Mouse (Mus musculus) stomach, embryonic 14.5 days (tissue): Measurements from ENCODE around the gene Strip1. TPM values are rescaled to one million over a fixed set of nuclear protein-coding genes. Genes with fewer than 3 reads are reported as not detected.

ENCODE experiments used
- ATAC-seq: fragments of 200-750 bp; cut with Nextera tagmentation; 2 replicates; pipeline ENCODE4 v1.8.0; 2017; ENCODE audit warnings: low read depth, moderate TSS enrichment; ENCODE audit not compliant: insufficient number of reproducible peaks, insufficient read depth, low FRiP score
- H3K27ac ChIP-seq: fragments of 300-500 bp; sonication (generic); 2 replicates; pipeline ENCODE4 v1.5.1; 2014; ENCODE audit warnings: mild to moderate bottlenecking, low read length, moderate library complexity, mixed read lengths
- H3K27me3 ChIP-seq: fragments of 300-500 bp; sonication (generic); 2 replicates; pipeline ENCODE4 v1.6.1; 2014; ENCODE audit warnings: low read length, control low read depth, mixed read lengths; ENCODE audit not compliant: control insufficient read depth, insufficient read depth
- H3K36me3 ChIP-seq: fragments of 300-500 bp; sonication (generic); 2 replicates; pipeline ENCODE4 v1.6.1; 2014; ENCODE audit warnings: mild to moderate bottlenecking, control low read depth, low read length, moderate library complexity, mixed read lengths; ENCODE audit not compliant: control insufficient read depth, insufficient read depth
- H3K4me1 ChIP-seq: fragments of 300-500 bp; sonication (generic); 2 replicates; pipeline ENCODE4 v1.6.1; 2014; ENCODE audit warnings: low read length, control low read depth, mixed read lengths; ENCODE audit not compliant: control insufficient read depth, insufficient read depth
- H3K4me2 ChIP-seq: fragments of 300-500 bp; sonication (generic); replicated peaks from 2 replicates; pipeline ENCODE4 v1.6.1; 2014; ENCODE audit warnings: low read depth, low read length, control low read depth
- H3K4me3 ChIP-seq: fragments of 300-500 bp; sonication (generic); 2 replicates; pipeline ENCODE4 v1.5.1; 2014; ENCODE audit warnings: low read depth, low read length, control low read depth
- H3K9ac ChIP-seq: fragments of 300-500 bp; sonication (generic); replicated peaks from 2 replicates; pipeline ENCODE4 v1.6.1; 2014; ENCODE audit warnings: low read depth, mild to moderate bottlenecking, control low read depth, low read length, moderate library complexity, mixed read lengths
- H3K9me3 ChIP-seq: fragments of 300-500 bp; sonication (generic); 2 replicates; pipeline ENCODE4 v1.6.1; 2016; ENCODE audit warnings: low read depth, low read length, control low read depth; ENCODE audit not compliant: control insufficient read depth
- WGBS: fragments of 180-500 bp; shearing (Covaris S2); extraction: QIAGEN DNeasy Blood & Tissue Kit; methylation state at CpG from one replicate; pipeline ENCODE4 v1.1.7; 2014; 5-methylcytosine and 5-hydroxymethylcytosine counted together
- polyA plus RNA-seq: library from polyadenylated mRNA; unstranded; fragments of >200 nt; fragmentation: Nextera tagmentation; extraction: Ambion mirVana; gene quantifications from 2 replicates; pipeline ENCODE4 v1.2.1, GENCODE M21; 2014

Gene Strip1
- polyA plus RNA-seq, result 50.2 TPM in 2 replicates

- Histone ChIP-seq H3K9me3 (no peaks in the 10 kb centered on the region), H3K36me3 (peaks cover 13% of the 10 kb centered on the region), H3K27me3 (no peaks in the 10 kb centered on the region), H3K4me2 (peak within 1 kb of the TSS; percentile 68), H3K9ac (peak within 1 kb of the TSS; percentile 71), H3K4me1 (0 out of 2 replicates have a peak, but pooled peaks cover 9% of the 10 kb centered on the region), H3K4me3 (peak within 1 kb of the TSS; percentile 67), H3K27ac (peak within 1 kb of the TSS; percentile 86)
- ATAC-seq, result peak; percentile 94
- under 1% methylated on average over 35 of the region's 35 CpGs for WGBS
These were observed at the start of gene Strip1 for GRCm38 (mm10) chr3:107631523-107631958. Gene Strip1 (minus strand): TSS chr3:107631694.

GRCm38 (mm10) chr3:107680790-107681576, 49.5 kb upstream of the Strip1 start:
- WGBS, result 24% methylated on average over 7 of the region's 7 CpGs
- Histone ChIP-seq H3K36me3 (peaks cover 5% of the 10 kb centered on the region; the same call in 1 of the 2 replicates), H3K27me3 (no peaks in the 10 kb centered on the region), H3K4me3 (no peak overlapping the region), H3K9ac (no peak overlapping the region), H3K4me1 (peaks cover 14% of the 10 kb centered on the region), H3K9me3 (no peaks in the 10 kb centered on the region), H3K27ac (peak overlapping the region; percentile 62; the same call in 1 of the 2 replicates), H3K4me2 (0 out of 2 replicates have a peak overlapping the region, but pooled peaks have one; percentile 6)
- ATAC-seq, result peak; percentile 46; the same call in 1 of the 2 replicates

GRCm38 (mm10) chr3:107671509-107671908, 40.0 kb upstream of the Strip1 start:
- no peaks in the 10 kb centered on the region for H3K9me3 ChIP-seq
- 92% methylated on average over 2 of the region's 2 CpGs for WGBS
- H3K4me1 ChIP-seq, result no peaks in the 10 kb centered on the region
- no peak overlapping the region for H3K4me3 ChIP-seq
- H3K27ac ChIP-seq, result no peak overlapping the region
- peaks cover 86% of the 10 kb centered on the region for H3K36me3 ChIP-seq
- H3K27me3 ChIP-seq, result no peaks in the 10 kb centered on the region
- H3K9ac ChIP-seq, result no peak overlapping the region
- ATAC-seq, result no peak
- no peak overlapping the region for H3K4me2 ChIP-seq

GRCm38 (mm10) chr3:107670500-107670899, 39.0 kb upstream of the Strip1 start:
- no peak overlapping the region for H3K4me2 ChIP-seq
- no peaks in the 10 kb centered on the region for H3K4me1 ChIP-seq
- peaks cover 89% of the 10 kb centered on the region for H3K36me3 ChIP-seq
- H3K27me3 ChIP-seq, result no peaks in the 10 kb centered on the region
- 69% methylated on average over 4 of the region's 4 CpGs for WGBS
- H3K9me3 ChIP-seq, result no peaks in the 10 kb centered on the region
- H3K4me3 ChIP-seq, result no peak overlapping the region
- ATAC-seq, result no peak
- H3K9ac ChIP-seq, result no peak overlapping the region
- no peak overlapping the region for H3K27ac ChIP-seq

- H3K36me3 ChIP-seq, result peaks cover 88% of the 10 kb centered on the region
- H3K4me1 ChIP-seq, result no peaks in the 10 kb centered on the region
- no peak overlapping the region for H3K27ac ChIP-seq
- no peak overlapping the region for H3K9ac ChIP-seq
- ATAC-seq, result no peak
- no peaks in the 10 kb centered on the region for H3K9me3 ChIP-seq
- no peaks in the 10 kb centered on the region for H3K27me3 ChIP-seq
- no peak overlapping the region for H3K4me3 ChIP-seq
- WGBS, result 87% methylated on average over 7 of the region's 7 CpGs
- H3K4me2 ChIP-seq, result no peak overlapping the region
These were observed 37.3 kb upstream of the Strip1 start for GRCm38 (mm10) chr3:107668786-107669185.

- no peaks in the 10 kb centered on the region for H3K9me3 ChIP-seq
- H3K9ac ChIP-seq, result no peak overlapping the region
- 76% methylated on average over 6 of the region's 6 CpGs for whole genome bisulfite sequencing
These were observed 35.9 kb upstream of the Strip1 start for GRCm38 (mm10) chr3:107667426-107667825.

GRCm38 (mm10) chr3:107664641-107665040, 33.1 kb upstream of the Strip1 start:
- no peak overlapping the region for H3K9ac ChIP-seq
- peaks cover 74% of the 10 kb centered on the region for H3K36me3 ChIP-seq
- no peaks in the 10 kb centered on the region for H3K4me1 ChIP-seq
- 91% methylated on average over 1 of the region's 1 CpGs for WGBS
- no peak for ATAC-seq
- H3K27ac ChIP-seq, result no peak overlapping the region
- no peak overlapping the region for H3K4me2 ChIP-seq
- H3K4me3 ChIP-seq, result no peak overlapping the region
- H3K27me3 ChIP-seq, result no peaks in the 10 kb centered on the region
- H3K9me3 ChIP-seq, result no peaks in the 10 kb centered on the region

More at GRCm38 (mm10) chr3:107667426-107667825, 35.9 kb upstream of the Strip1 start:
- Histone ChIP-seq H3K4me2 (no peak overlapping the region), H3K27ac (no peak overlapping the region), H3K36me3 (peaks cover 82% of the 10 kb centered on the region), H3K4me3 (no peak overlapping the region), H3K27me3 (no peaks in the 10 kb centered on the region), H3K4me1 (no peaks in the 10 kb centered on the region)
- ATAC-seq, result no peak

GRCm38 (mm10) chr3:107659000-107659399, 27.5 kb upstream of the Strip1 start:
- H3K9me3 ChIP-seq, result no peaks in the 10 kb centered on the region
- H3K4me2 ChIP-seq, result no peak overlapping the region
- H3K36me3 ChIP-seq, result peaks cover 29% of the 10 kb centered on the region
- no peak for ATAC-seq
- WGBS, result 81% methylated on average over 1 of the region's 1 CpGs
- no peaks in the 10 kb centered on the region for H3K4me1 ChIP-seq
- H3K4me3 ChIP-seq, result no peak overlapping the region
- H3K27ac ChIP-seq, result no peak overlapping the region
- no peaks in the 10 kb centered on the region for H3K27me3 ChIP-seq
- no peak overlapping the region for H3K9ac ChIP-seq
